Mouse (Mus musculus) 416B (cell line): ENCODE data around the gene Kpna3.
"Not testable (repeated sequence)": the region's sequence is repeated elsewhere in the genome, so short reads cannot be mapped to it uniquely, and the experiment has no call there.

ENCODE experiments used
- DNase-seq: peaks from one replicate; pipeline ENCODE4 v3.0.0; 2011; ENCODE audit warnings: low read depth

The Kpna3 gene

DNA sequence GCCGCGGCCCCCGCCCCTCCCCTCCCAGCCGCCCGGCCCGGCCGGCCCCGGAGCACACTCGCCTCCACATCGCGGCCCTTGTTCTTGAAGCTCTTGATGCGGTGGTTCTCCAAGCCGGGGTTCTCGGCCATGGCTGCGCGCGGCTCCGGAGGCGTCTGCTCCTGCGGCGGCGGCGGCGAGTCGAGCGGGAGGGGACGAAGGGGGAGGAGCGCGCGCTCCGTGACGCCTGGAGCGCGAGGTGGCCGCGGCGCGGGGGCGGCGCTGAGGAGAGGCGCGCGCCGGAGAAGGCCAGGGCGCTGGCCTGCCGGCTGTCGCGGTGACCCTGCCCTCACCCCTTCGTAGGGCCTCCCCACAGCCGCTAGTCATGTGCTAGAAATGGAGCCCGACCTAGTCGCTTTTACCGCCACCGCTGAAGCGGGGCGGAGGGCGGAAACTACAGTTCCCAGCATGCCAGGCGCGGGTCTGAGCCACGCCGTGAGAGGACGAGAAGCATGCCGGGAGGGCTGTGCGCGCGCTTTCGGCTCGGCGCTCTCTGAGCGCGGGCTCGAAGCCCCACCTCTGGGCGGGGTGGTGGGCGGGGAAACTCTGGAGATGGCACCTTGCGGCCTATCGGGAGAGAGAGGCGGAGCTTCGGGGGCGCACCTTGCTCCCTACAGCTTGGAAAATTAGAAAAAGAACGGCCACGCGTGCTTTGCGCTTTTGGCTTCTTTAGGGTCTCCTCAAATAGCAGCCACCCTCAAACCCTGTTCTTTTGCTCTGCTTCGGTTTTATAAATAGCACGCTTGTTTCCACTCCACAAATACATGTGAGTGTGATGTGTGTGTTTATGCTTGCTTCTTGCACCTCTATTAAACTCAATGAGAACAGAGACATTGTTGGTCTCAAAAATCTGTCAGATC, at the start of gene Kpna3:
Gene Kpna3 (minus strand): TSS at position 214 of the 899 bp plus-strand sequence.
- peak; percentile 97 for DNase-seq

DNA sequence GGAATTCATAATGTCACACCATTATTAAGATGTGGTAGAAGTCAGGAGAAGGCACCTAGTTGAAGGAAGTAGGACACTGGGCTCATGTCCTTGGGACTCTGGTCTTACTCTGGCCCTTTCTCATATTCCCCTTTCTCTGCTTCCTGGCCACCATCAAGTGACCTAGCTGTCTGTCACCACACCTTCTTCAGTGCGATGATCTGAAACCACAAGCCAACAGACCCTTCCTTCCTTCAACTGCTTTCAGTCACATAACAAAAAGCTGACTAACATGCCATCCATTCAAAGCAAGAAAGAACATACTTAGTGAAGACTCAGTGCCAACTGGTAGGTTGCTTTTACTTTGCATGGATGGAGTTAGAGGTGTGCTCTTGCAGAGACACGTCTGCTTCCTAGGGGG, 20.7 kb upstream of the Kpna3 start:
- DNase-seq, result peak; percentile 87

DNA sequence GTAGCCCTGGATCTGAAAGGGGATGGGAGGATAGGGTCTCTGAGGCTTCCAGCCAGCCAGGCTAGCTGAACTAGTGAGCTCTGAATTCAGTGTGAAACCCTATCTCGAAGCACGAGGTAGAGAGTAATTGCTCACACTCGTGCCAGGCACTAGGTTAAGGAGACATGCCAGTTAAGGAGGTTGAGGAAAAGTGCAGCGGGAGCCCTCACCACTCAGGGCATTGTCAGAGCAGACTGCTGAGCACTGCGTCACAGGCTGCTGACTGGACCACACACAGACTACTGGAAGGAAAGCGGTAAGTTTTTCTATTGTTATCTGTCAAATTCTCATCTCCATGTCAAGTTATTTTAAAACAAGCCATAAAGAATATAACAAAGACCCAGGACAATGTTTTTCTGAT, 17.8 kb upstream of the Kpna3 start:
- DNase-seq, result no peak

DNA sequence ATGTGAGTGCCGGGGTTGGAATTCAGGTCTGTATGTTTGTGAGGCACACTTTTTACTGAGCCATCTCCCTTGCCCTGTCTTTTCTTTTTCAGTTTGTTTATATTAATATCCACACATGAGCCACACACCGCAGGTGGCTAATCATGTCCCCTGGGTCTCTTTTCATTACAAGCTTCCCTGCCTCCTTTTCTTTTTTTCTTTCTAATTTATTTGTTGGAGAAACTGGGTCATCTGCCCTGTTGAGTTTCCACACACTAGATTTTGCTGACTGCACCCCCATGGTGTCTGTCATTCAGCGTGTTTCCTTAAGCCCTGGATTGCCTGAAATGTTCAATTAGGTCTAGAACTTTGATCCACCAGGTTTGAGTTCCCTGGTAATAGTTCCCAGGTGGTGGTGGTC, 15.9 kb upstream of the Kpna3 start:
- no peak for DNase-seq

DNA sequence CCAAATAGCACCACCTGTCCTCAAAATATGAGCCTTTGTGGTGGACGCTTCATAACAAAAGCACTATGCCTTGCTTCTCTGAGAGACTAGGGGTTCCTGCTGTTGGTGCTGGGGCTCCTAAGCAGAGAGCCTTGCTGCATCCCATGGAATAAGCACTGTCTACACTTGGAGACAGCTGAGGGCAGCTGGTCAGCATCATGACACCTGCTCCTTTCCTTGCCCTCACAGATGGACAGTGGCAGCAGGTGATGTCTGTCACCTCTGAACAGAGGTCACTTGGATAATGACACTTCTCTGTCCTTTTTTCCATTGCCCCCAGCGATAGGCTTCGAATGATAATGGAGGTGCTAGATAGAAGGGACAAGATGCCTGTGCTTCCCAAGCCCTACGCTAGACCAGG, 13.4 kb upstream of the Kpna3 start:
- DNase-seq, result no peak

DNA sequence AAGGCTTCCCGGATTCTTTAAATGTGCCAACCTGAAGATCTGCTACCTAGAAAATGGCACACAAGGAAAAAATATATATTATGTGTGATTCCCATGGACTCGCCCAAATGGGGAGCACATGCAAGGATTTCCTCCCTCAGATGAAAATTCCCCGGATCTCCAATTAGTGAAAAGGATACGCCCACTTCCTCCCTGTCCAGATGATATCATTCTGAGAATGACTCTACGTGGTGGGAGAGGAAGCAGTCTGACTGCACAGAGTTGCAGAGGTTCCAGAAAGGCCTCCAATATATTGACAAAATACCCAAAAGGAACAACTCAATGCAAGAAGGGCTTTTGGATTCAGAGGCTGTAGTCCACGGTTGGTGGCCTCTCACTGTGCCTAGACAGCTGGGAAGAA, 12.8 kb upstream of the Kpna3 start:
- DNase-seq, result no peak

DNA sequence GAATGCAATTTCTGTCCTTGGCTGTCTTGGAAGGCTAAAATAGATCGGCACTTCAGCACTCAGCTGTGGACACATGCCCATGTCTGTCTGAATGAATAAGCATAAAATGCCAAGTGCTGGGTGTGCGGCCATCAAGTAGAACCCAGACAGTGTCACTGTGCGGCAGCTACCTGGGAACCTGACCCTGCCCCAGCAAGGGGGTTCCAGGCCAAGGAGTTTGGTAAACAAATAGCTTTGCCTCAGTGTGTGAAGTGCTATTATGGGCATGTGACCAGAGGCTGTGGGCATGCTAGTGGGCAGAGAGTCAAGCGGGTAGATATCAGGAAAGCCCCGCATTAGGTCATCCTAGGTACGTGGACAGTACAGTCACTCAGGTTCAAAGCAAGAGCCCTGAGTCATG, 8.1 kb upstream of the Kpna3 start:
- DNase-seq, result no peak

DNA sequence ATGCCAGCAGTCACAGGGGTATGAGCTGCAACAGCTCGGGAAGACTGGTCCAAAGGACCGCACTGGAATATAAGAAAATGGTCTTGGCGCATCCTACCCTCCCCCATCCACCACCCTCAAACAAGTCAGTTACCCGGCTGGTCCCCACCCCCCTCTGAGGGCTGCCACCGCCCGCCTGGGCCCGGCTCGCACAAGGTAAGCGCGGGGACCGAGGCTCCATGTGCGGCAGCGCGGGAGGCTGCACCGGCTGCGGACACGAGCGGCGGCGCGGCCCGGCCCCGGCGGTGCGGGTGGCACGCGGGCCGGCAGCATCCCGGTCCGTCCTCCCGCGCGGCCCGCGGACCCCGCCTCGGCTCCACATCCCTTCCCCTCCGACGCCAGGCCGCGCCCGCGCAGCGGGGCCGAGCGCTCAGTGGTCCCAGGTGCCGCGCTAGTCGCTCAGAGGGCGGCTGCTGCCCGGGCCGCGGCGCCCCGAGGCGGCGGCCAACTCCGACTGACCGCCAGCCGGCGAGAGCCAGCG, 473 bp downstream of the Kpna3 start:
- peak; percentile 66 for DNase-seq

DNA sequence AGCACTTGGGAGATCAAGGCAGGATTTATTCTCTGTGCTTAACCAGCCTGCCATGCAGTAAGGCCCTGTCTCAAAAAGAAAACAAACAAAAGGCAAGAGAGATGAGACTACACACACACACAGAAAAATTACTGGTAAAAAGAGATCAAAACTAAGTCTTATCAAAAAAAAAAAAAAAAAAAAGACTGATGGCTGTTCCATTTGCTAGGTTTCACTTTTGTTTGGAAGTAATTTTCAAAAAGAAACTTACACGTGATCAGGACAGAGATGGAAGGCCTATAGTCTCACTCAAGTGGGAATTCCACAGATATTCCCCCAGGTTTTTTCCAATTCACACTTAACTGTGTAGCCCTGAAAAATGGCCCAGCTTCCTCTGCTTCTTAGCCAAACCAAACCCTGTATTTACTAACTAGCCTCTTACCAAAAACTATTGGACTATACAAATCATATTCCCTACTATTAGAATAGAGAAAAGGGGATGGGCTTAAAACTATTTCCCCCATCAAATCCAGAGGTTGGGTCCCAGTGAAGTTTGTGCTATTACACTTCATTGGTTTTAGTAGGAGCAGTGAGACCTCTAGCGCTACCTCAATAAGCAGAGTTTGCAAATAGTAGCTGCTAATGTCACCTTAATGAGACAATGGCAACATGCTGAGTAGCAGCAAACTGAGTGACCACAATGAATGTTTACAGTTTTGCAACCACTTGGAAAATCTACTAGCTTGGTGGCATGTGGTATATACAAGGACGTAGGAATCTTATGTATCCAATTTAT, 1.3 kb downstream of the Kpna3 start:
- DNase-seq, result peak; percentile 77

DNA sequence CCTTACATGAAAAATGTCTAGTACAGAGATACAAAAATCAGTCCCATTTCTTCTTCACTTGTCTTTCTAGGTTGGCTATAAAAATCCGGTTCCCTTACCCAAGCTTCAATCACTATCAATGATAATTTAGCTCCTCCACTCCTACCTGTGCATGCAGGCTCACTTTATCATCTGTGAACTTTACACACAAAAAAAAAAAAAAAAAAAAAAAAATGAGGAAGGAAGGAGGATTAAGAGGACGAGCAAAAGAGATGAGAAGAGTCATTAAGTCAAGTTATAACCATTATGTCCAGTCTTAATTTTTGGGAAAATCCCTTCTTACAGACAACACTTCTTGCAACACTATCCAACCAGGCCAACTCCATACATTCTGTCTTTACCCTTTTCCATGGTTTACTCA, 2.8 kb downstream of the Kpna3 start:
- DNase-seq, result no peak

DNA sequence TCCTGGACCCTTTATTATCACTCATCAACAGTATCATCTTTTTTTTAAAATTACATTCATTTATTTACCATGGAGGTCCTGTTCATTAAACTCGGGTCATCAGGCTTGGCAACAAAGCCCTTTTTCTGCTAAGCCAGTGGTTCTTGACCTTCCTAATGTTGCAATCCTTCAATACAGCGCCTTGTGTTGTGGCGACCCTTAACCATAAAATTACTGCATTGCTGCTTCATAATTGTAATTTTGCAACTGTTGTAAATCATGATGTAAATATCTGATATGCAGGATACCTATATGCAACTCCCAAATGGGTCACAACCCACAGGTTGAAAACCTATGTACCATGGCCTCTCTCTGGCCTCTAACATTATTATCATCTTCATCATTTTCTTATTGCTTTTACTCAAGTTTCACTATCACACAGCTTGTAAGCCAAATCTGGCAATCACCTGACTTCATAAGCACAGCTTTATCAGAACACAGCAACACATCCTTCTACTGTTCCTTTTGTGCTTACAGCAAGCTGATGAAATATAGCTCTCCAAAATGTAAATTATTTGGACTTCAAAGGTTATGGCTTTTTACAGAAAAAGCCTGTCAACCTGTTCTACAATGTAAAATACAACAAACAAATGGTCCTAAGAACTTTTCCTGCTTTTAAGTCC, 11.4 kb downstream of the Kpna3 start:
- peak; percentile 63 for DNase-seq

DNA sequence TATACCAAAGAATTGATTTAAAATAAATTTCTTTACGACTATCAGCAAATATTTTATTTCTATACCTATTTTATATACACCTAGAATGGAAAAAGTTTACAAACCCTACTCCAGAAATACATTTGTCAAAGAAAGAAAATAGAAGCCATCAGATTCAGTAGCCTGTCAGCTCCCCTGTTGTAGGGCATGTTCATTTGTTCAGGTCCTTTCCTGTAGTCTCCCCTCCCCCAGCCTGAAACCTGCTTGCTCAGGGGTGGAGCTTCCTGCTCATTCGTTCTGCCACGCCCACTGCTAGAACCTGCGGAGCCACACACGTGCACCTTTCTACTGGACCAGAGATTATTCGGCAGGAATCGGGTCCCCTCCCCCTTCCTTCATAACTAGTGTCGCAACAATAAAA, 12.6 kb downstream of the Kpna3 start:
- not testable (repeated sequence) for DNase-seq

DNA sequence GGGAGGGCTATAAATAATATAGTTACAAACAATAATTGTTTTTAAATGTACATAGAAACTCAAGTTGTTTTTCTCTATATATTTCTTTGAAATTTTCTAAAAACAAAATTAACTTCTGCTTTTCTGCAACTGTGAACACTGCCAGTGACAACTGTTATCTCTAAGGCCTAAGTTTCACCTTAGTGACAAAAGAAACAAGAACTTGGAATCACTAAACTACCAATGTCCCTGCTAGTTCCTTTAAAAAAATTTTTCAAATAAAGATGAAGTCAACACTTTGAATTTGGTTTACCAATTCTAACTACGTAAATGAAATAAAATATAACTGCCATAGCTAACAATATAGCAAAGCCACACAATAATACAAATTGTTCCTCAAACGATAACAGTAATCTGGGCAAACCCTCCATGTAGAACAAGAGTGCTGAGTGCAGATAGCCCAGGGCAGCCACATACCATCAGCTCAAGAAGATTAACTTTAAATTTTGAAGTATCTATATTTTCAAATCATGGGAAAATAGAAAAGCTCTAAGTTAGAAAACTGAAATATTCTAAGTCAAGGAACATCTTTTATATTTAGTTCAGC, 14.5 kb downstream of the Kpna3 start:
- DNase-seq, result no peak

DNA sequence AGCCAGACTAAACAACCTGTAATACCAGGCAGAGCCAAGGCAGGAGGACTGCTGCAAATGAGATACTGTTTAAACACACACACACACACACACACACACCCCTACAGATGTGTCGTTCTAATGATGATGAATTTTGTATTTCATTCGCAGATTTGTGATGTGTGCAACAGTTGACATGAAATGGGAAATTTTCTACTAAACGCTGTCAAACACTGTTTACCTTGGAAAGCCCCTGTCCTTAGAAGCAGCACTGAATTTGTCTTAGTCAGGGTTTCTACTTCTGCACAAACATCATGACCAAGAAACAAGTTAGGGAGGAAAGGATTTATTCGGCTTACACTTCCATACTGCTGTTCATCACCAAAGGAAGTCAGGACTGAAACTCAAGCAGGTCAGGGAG, 24.0 kb downstream of the Kpna3 start:
- DNase-seq, result no peak

DNA sequence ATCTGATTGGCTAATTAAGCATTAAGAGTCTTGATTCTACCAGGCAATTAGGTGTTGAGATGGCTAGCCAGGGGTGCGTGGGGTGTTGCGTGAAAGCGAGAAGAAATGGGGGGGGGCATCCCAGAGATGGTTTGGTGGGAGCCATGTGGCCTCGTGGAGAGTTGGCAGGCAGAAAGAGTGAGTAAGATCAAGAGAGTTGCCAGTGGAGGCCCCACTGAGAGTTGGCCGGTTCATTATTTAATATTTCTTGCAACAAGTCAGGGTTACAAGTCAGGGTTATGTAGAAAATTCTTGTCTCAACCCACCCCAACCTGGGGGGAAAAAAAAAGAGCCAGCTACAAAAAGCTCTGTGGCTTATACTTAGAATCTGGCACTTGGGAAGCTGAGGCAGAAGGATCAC, 24.4 kb downstream of the Kpna3 start:
- no peak for DNase-seq

DNA sequence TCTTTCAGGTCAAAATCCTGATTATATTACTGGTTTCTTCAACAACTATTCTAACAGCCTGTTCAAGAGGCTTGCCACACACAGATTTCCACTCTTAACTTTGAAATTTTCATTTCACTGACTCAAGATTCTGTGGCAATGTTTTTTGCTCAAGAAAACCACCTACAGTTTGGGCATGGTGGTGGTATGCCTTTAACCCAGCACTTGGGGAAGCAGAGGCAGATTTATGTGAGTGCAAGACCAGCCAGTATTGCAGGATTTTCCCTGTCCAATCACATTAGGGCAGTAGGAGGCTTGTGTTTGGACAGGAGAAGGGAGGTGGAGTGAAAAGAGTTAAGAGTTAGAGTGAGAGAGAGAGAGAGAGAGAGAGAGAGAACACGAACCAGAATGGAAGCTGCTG, 24.9 kb downstream of the Kpna3 start:
- DNase-seq, result no peak

DNA sequence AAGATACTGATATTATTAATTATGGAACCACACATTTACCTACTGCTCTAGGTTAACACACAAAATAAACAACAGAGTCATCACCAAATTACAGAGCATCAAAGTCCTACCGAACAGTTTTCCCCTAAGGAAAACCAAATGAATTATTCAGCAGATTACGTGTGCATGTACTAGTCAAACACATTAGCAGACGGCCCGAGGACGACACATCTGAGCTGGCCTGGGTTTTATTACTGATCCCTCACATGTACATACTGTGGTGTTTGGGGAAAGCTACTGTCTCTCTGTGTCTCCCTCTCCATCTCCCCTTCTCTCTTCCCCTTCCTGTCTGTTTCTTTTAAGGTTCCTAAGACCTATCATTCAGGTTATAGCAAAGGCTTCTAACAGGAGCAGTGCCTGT, 25.5 kb downstream of the Kpna3 start:
- DNase-seq, result no peak

DNA sequence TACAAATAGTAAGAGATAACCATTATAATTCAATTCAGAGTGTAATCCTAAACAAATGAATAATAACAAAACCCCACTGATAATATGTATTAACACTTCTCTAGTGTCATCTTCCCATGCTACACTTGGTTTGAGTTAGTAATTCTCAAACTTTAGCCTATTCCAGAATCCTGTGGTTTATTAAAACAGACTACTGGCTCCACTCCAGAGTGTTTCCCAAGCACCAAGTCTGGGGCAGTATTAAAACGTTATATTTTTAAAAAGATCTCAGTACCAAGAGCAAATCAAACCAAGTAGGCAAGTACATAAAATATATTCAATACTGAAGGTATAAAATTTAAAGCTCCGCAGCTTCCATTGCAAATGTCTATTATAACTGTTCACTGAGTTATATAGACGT, 26.0 kb downstream of the Kpna3 start:
- DNase-seq, result no peak

DNA sequence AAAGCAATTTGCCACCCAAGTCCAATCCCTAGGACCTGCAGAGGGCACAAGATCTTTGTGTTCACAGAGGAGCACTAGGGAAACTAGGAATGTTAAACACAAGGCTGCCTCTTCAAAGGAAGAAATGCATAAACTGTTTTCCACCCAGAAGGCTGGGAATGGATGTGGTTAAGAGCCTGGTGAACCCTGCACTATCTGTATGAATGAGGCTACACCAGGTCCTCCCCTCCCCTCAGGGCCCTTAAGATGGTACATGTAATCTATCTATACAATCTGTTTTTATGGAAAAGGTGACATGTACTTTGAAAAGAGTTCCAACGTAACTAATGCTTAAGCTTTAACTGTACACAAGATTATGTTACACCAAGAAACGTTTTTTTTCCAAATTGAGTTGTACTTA, 29.7 kb downstream of the Kpna3 start:
- DNase-seq, result peak; percentile 57

DNA sequence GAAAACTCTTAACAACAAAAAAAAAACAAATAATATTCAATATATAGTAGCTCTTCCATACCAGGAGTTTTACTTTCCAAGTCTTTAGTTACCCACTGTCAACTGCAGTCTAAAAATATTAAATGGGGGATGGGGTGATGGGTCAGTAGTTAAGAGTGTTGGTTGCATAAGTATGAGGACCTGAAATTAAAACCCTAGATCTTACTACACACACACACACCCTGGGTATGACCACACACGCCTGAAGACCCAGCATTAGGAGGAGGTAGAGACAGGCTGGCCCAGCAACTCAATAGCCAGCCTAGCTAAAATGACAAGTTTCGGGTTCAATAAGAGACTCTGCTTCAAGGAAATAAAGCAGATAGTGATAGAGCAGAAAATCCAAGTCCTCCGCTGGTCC, 32.6 kb downstream of the Kpna3 start:
- DNase-seq, result no peak

DNA sequence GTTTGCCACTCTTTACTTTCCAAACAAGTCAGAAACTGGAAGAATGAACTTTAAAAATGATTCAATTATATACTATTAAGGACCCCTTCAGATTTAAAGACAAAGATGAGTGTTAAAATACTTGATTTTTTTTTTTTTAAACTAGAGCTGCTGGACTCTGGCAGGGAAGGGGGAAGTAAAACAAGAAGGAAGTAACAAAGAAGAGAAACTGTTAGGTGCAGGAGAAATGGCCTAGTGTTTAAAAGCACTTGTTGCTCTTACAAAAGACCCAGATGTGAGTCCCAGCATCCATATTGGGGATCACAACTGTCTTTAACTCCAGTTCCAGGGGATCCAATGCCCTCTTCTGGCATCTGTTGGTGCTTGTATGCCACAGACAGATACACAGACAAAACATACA, 33.9 kb downstream of the Kpna3 start:
- peak; percentile 19 for DNase-seq

DNA sequence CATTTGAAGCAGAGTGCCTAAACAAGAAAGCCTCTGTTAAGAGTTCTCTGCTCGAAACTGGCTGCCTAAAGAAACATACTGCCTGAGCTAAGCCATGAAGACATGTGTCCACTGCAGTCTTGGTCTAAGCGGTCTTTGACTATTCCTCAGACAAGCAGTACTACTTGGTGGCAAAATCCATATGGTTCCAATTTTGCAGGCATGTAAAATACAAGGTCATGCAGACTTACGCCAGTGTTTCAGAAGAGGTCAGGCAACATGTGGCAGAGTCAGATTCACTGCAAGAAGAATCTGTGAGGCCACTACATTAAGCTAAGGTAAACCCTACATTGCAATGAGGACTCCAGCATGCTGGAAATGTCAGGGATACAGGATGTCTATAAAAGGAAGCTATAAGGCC, 34.7 kb downstream of the Kpna3 start:
- DNase-seq, result no peak
